Mouse (Mus musculus): ENCODE results near the gene 4930518I15Rik. TPM values are rescaled to one million over a fixed set of nuclear protein-coding genes. Genes with fewer than 3 reads are reported as not detected.
"Not testable (repeated sequence)": the region's sequence is repeated elsewhere in the genome, so short reads cannot be mapped to it uniquely, and the experiment has no call there.

The 4930518I15Rik gene
- polyA plus RNA-seq, 1 experiment from 2014 or later: 15.0 TPM

DNA sequence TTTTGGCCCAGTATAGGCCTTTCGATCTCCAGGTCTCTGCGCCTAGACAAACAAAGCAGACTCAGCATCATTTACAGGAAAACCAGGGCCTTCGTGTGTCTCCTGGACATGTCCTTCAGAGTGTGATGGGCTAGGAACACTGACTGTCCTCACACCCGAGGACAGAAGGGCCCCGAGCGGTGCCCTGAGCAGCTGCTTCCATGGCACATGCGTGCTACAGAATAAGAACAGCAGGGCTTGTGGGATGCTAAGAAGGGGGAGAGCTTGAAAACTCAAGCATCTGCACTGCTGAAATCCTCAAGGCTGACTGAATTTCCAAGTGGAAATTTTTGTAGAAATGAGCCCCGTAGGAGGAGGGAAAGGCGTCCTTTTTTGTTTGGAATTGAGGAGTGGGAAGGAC, 39.3 kb upstream of the 4930518I15Rik start:
- WGBS: 85% methylated on average over 9 of the region's 9 CpGs
- H3K4me2 ChIP-seq (ENCODE audit: low read length): no peak overlapping the region
- no peaks in the 10 kb centered on the region for H3K36me3 ChIP-seq (ENCODE audit: control insufficient read depth, insufficient read depth)
- H3K27me3 ChIP-seq (replicated peaks; ENCODE audit: control insufficient read depth, insufficient read depth, low read length): no peaks in the 10 kb centered on the region
- no peak overlapping the region for H3K9ac ChIP-seq (replicated peaks; ENCODE audit: low read depth, low read length)
- H3K27ac ChIP-seq (ENCODE audit: low read length): no peak overlapping the region
- H3K4me3 ChIP-seq (replicated peaks; ENCODE audit: low read length): no peak overlapping the region
- H3K4me1 ChIP-seq (replicated peaks; ENCODE audit: control insufficient read depth, insufficient read depth, low read length): peaks cover 3% of the 10 kb centered on the region; the same call in 1 of the 2 replicates
- H3K9me3 ChIP-seq (ENCODE audit: control insufficient read depth, low read length): no peaks in the 10 kb centered on the region
- no peak for ATAC-seq

GRCm38 (mm10) chr2:156896384-156896914, 38.7 kb upstream of the 4930518I15Rik start:
- H3K9me3 ChIP-seq (ENCODE audit: control insufficient read depth, low read length): no peaks in the 10 kb centered on the region
- no peaks in the 10 kb centered on the region for H3K27me3 ChIP-seq (replicated peaks; ENCODE audit: control insufficient read depth, insufficient read depth, low read length)
- no peak overlapping the region for H3K4me2 ChIP-seq (ENCODE audit: low read length)
- no peak for ATAC-seq
- no peaks in the 10 kb centered on the region for H3K36me3 ChIP-seq (ENCODE audit: control insufficient read depth, insufficient read depth)
- no peak overlapping the region for H3K9ac ChIP-seq (replicated peaks; ENCODE audit: low read depth, low read length)
- peaks cover 3% of the 10 kb centered on the region; the same call in 1 of the 2 replicates for H3K4me1 ChIP-seq (replicated peaks; ENCODE audit: control insufficient read depth, insufficient read depth, low read length)
- H3K27ac ChIP-seq (ENCODE audit: low read length): no peak overlapping the region
- WGBS: 69% methylated on average over 9 of the region's 9 CpGs
- no peak overlapping the region for H3K4me3 ChIP-seq (replicated peaks; ENCODE audit: low read length)

GRCm38 (mm10) chr2:156894496-156895265, 36.9 kb upstream of the 4930518I15Rik start:
- Histone ChIP-seq H3K36me3 (ENCODE audit: control insufficient read depth, insufficient read depth) (no peaks in the 10 kb centered on the region), H3K9ac (replicated peaks; ENCODE audit: low read depth, low read length) (no peak overlapping the region), H3K4me2 (ENCODE audit: low read length) (no peak overlapping the region), H3K27me3 (replicated peaks; ENCODE audit: control insufficient read depth, insufficient read depth, low read length) (no peaks in the 10 kb centered on the region), H3K9me3 (ENCODE audit: control insufficient read depth, low read length) (no peaks in the 10 kb centered on the region), H3K4me3 (replicated peaks; ENCODE audit: low read length) (no peak overlapping the region), H3K4me1 (replicated peaks; ENCODE audit: control insufficient read depth, insufficient read depth, low read length) (peaks cover 3% of the 10 kb centered on the region; the same call in 1 of the 2 replicates), H3K27ac (ENCODE audit: low read length) (no peak overlapping the region)
- no peak for ATAC-seq
- WGBS: 85% methylated on average over 15 of the region's 15 CpGs

DNA sequence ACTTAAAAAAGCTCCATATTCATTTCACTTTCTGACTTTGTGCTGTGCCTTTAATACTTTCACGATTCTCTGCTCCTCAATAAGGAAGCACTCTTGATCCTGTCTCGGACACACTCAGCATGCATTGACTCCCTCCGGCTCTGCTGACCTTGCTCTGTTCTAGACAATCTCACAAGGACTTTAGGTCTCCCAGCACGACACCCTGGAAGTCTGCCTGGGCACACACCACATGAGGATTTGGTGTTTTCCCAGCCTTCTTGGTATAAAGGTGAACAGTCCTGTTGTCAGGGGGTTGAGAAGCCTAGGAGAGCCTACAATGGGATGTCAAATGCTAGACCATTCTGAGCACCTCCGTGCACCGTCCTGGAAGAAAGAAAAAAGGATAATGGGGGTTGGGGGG, 35.1 kb upstream of the 4930518I15Rik start:
- no peak overlapping the region for H3K27ac ChIP-seq (ENCODE audit: low read length)
- 72% methylated on average over 6 of the region's 6 CpGs for WGBS
- ATAC-seq: no peak

GRCm38 (mm10) chr2:156892240-156892639, 34.5 kb upstream of the 4930518I15Rik start:
- H3K27ac ChIP-seq (ENCODE audit: low read length): no peak overlapping the region

More for the DNA sequence above, 35.1 kb upstream of the 4930518I15Rik start:
- no peak overlapping the region for H3K4me2 ChIP-seq (ENCODE audit: low read length)
- H3K36me3 ChIP-seq (ENCODE audit: control insufficient read depth, insufficient read depth): no peaks in the 10 kb centered on the region
- no peaks in the 10 kb centered on the region for H3K9me3 ChIP-seq (ENCODE audit: control insufficient read depth, low read length)
- peaks cover 3% of the 10 kb centered on the region; the same call in 1 of the 2 replicates for H3K4me1 ChIP-seq (replicated peaks; ENCODE audit: control insufficient read depth, insufficient read depth, low read length)
- no peaks in the 10 kb centered on the region for H3K27me3 ChIP-seq (replicated peaks; ENCODE audit: control insufficient read depth, insufficient read depth, low read length)
- no peak overlapping the region for H3K9ac ChIP-seq (replicated peaks; ENCODE audit: low read depth, low read length)
- no peak overlapping the region for H3K4me3 ChIP-seq (replicated peaks; ENCODE audit: low read length)

GRCm38 (mm10) chr2:156888490-156888889, 30.7 kb upstream of the 4930518I15Rik start:
- Histone ChIP-seq H3K9ac (replicated peaks; ENCODE audit: low read depth, low read length) (no peak overlapping the region), H3K4me1 (replicated peaks; ENCODE audit: control insufficient read depth, insufficient read depth, low read length) (peaks cover 3% of the 10 kb centered on the region; the same call in 1 of the 2 replicates), H3K27ac (ENCODE audit: low read length) (no peak overlapping the region), H3K27me3 (replicated peaks; ENCODE audit: control insufficient read depth, insufficient read depth, low read length) (no peaks in the 10 kb centered on the region), H3K4me2 (ENCODE audit: low read length) (no peak overlapping the region), H3K9me3 (ENCODE audit: control insufficient read depth, low read length) (no peaks in the 10 kb centered on the region), H3K4me3 (replicated peaks; ENCODE audit: low read length) (no peak overlapping the region), H3K36me3 (ENCODE audit: control insufficient read depth, insufficient read depth) (no peaks in the 10 kb centered on the region)
- 77% methylated on average over 3 of the region's 3 CpGs for WGBS
- ATAC-seq: no peak

More at GRCm38 (mm10) chr2:156892240-156892639, 34.5 kb upstream of the 4930518I15Rik start:
- WGBS: 35% methylated on average over 3 of the region's 3 CpGs
- 0 out of 2 replicates have a peak, but pooled peaks have one; percentile 49 for ATAC-seq
- Histone ChIP-seq H3K36me3 (ENCODE audit: control insufficient read depth, insufficient read depth) (no peaks in the 10 kb centered on the region), H3K9me3 (ENCODE audit: control insufficient read depth, low read length) (no peaks in the 10 kb centered on the region), H3K4me3 (replicated peaks; ENCODE audit: low read length) (no peak overlapping the region), H3K4me1 (replicated peaks; ENCODE audit: control insufficient read depth, insufficient read depth, low read length) (peaks cover 3% of the 10 kb centered on the region; the same call in 1 of the 2 replicates), H3K4me2 (ENCODE audit: low read length) (no peak overlapping the region), H3K27me3 (replicated peaks; ENCODE audit: control insufficient read depth, insufficient read depth, low read length) (no peaks in the 10 kb centered on the region), H3K9ac (replicated peaks; ENCODE audit: low read depth, low read length) (no peak overlapping the region)

DNA sequence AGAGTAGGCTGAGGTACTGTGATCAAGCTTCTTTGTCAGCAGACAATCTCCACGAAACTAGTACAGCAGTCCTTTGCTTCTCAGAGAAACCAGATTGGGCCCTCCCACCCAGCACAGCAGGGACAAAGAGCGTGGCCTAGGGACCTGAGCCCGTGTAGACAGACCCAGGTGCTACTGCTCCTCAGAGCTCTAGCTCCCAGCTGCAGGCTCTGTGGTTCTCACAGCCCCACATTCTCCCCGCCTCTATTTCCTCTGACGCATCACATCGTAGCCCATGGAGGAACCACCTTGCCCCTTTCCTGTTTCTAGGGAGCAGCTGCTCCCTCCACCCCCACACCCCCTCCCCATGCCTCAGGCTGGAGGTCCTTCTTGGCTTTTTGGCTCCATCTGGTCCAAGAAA, 29.3 kb upstream of the 4930518I15Rik start, which contains the start of gene Sla2:
Sla2 (minus strand) TSS at position 176 of the 400 bp plus-strand sequence.
- H3K9me3 ChIP-seq (ENCODE audit: control insufficient read depth, low read length): no peaks in the 10 kb centered on the region
- 80% methylated on average over 6 of the region's 6 CpGs for WGBS

DNA sequence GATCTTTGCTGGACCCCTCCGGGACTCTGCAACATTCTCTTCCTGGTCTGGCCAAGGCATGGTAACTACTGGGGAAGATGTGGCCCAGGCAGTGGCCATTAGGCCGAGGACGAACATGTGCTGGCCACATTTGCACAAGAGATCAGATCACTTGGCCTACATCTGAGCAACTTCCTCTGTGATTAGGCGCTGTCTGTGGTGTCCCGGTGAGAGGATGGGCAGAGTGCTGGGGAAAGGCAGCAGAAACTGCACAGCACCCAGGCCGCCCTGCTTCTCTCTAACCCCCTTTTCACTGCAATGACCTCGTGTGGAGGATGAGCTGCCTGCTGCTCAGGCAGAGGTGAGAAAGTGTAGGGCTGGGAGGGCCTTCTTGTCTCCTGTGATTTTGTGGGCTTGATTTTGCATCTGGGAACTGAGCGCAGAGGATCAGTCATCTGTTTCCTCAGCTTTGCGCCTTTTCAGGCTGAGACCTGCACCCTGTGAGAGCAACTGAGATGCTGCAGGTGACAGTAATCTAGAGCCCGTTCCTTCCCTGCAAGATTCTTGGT, 28.4 kb upstream of the 4930518I15Rik start:
- 85% methylated on average over 10 of the region's 10 CpGs for WGBS
- ATAC-seq: no peak
- no peaks in the 10 kb centered on the region for H3K9me3 ChIP-seq (ENCODE audit: control insufficient read depth, low read length)

More for the DNA sequence above, 29.3 kb upstream of the 4930518I15Rik start, which contains the start of gene Sla2:
- Histone ChIP-seq H3K4me1 (replicated peaks; ENCODE audit: control insufficient read depth, insufficient read depth, low read length) (no peaks in the 10 kb centered on the region), H3K36me3 (ENCODE audit: control insufficient read depth, insufficient read depth) (no peaks in the 10 kb centered on the region), H3K27ac (ENCODE audit: low read length) (no peak within 1 kb of the TSS), H3K4me2 (ENCODE audit: low read length) (no peak within 1 kb of the TSS), H3K9ac (replicated peaks; ENCODE audit: low read depth, low read length) (no peak within 1 kb of the TSS), H3K4me3 (replicated peaks; ENCODE audit: low read length) (no peak within 1 kb of the TSS), H3K27me3 (replicated peaks; ENCODE audit: control insufficient read depth, insufficient read depth, low read length) (no peaks in the 10 kb centered on the region)
- ATAC-seq: no peak

GRCm38 (mm10) chr2:156885666-156886065, 27.9 kb upstream of the 4930518I15Rik start:
- H3K9me3 ChIP-seq (ENCODE audit: control insufficient read depth, low read length); H3K4me2 ChIP-seq (ENCODE audit: low read length); H3K36me3 ChIP-seq (ENCODE audit: control insufficient read depth, insufficient read depth); ATAC-seq; H3K27ac ChIP-seq (ENCODE audit: low read length); H3K27me3 ChIP-seq (replicated peaks; ENCODE audit: control insufficient read depth, insufficient read depth, low read length); H3K9ac ChIP-seq (replicated peaks; ENCODE audit: low read depth, low read length); H3K4me1 ChIP-seq (replicated peaks; ENCODE audit: control insufficient read depth, insufficient read depth, low read length); H3K4me3 ChIP-seq (replicated peaks; ENCODE audit: low read length): not testable (repeated sequence)
- 88% methylated on average over 2 of the region's 2 CpGs for WGBS

More for the DNA sequence above, 28.4 kb upstream of the 4930518I15Rik start:
- Histone ChIP-seq H3K4me1 (replicated peaks; ENCODE audit: control insufficient read depth, insufficient read depth, low read length) (no peaks in the 10 kb centered on the region), H3K27ac (ENCODE audit: low read length) (no peak overlapping the region), H3K4me2 (ENCODE audit: low read length) (no peak overlapping the region), H3K36me3 (ENCODE audit: control insufficient read depth, insufficient read depth) (no peaks in the 10 kb centered on the region), H3K9ac (replicated peaks; ENCODE audit: low read depth, low read length) (no peak overlapping the region), H3K4me3 (replicated peaks; ENCODE audit: low read length) (no peak overlapping the region), H3K27me3 (replicated peaks; ENCODE audit: control insufficient read depth, insufficient read depth, low read length) (no peaks in the 10 kb centered on the region)
